Mouse (Mus musculus): ENCODE results near the gene Ptpn20. TPM values are rescaled to one million over a fixed set of nuclear protein-coding genes. Genes with fewer than 3 reads are reported as not detected.

Ptpn20 gene
- polyA plus RNA-seq, 1 experiment from 2014 or later: 0.33 TPM

DNA sequence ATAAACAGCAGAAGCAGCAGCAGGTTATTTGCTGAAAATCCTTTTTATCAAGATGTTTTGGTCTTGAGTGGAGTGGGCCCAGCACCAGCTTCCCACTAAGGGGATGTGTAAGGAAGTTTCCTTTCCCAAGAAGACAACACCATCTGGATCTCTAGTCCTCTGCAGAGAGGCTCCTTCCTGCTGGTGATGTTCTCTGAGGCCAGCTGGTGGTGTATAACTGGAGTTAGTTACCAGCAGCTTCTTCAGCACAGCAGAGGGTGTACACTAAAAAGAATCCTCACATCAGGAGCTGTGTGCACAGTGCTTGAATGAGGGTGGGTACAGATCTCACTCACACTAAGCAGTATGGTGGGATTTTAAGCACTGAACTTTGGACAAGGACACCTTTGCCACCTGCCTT is 100.0 kb downstream of the Ptpn20 start:
- peaks cover 7% of the 10 kb centered on the region for H3K4me1 ChIP-seq (replicated peaks; ENCODE audit: control insufficient read depth, insufficient read depth, low read length)
- no peak overlapping the region for H3K27ac ChIP-seq
- no peaks in the 10 kb centered on the region for H3K27me3 ChIP-seq (ENCODE audit: control insufficient read depth, insufficient read depth, low read length)
- no peaks in the 10 kb centered on the region for H3K9me3 ChIP-seq (ENCODE audit: control insufficient read depth, low read length)
- no peak overlapping the region for H3K4me3 ChIP-seq (replicated peaks; ENCODE audit: low read length)
- DNase-seq (ENCODE audit: low spot score): no peak
- H3K36me3 ChIP-seq (replicated peaks; ENCODE audit: control insufficient read depth, insufficient read depth): no peaks in the 10 kb centered on the region
- no peak for ATAC-seq (ENCODE audit: low FRiP score)
- H3K9ac ChIP-seq: no peak overlapping the region
- H3K4me2 ChIP-seq (replicated peaks): no peak overlapping the region

Other genes with a start within 250 kb of the Ptpn20 start
- gene Mapk8, start 142.0 kb upstream of the Ptpn20 start, polyA plus RNA-seq (2014; fragmentation: Nextera tagmentation; extraction: Ambion mirVana): 42.8 and 45.4 TPM in 2 replicates
- 0.16 and 0.30 TPM in 2 replicates for gene Frmpd2, start 117.5 kb upstream of the Ptpn20 start, polyA plus RNA-seq (2014; fragmentation: Nextera tagmentation; extraction: Ambion mirVana)